In the genomic region with DNA sequence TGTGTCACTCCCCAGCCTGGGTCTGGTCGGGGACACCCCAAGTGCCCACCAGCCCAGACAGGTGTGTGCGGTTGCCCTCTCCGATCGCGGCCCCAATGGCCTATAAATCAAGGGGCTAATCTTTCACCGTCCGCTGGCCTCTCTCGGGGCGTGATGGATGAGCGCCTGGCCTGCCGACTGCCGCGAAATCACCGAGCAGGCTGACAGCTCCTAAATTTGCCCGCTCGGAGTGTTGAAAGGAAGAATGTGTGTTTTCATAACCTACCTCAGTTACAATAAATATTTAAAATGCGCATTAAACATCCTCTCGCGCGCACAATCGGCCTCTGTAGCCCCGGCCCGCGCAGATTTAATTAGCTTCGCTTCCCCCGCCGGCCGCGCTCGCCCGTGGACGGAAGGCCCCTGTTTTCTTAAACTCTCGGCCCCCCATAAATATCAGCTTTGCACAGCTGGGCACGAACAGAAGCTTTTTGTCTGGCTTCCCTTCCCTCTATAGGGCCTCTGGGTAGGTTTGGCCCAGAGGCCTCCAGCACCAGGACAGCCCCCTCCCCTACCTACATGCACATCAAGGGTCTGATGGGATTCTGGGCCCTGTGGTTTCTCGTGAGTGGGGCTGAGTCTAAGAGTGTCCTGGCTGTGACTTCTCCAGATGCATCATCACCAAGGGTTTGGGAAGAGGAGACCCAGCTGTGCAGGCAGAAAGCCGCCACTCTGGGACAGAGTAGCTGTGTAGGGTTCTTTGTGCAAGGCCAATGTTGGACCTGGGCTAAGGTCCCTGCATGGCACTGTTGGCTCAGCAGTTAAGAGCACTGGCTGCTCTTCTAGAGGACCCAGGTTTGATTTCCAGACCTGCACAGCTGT, we compare ENCODE assay signal across 11 mouse cellular contexts.
DNase-seq lines count a peak whose midpoint lies in the region; ATAC-seq and TF ChIP-seq lines count a peak whose summit lies in the region.
"Had no signal": no experiment of that assay in that cellular context is flagged by ENCODE, and none has a peak within 500 bp of the region (broad histone marks: within the 10 kb centered on the region; RNA-seq: fewer than 3 reads in every experiment).

No protein-coding gene starts in this region.

- H3K4me2 ChIP-seq in hindbrain, embryonic 12.5 days (replicated peaks) = peak overlapping the region; percentile 36
- peak overlapping the region; percentile 38 for H3K4me2 ChIP-seq in midbrain, embryonic 13.5 days (replicated peaks)

- no peaks in the 10 kb centered on the region for H3K9me3 ChIP-seq in E14TG2a.4 (ENCODE audit: low read length)
- no peaks in the 10 kb centered on the region for H3K9me3 ChIP-seq in hindbrain, embryonic 12.5 days (replicated peaks)
- no peaks in the 10 kb centered on the region for H3K9me3 ChIP-seq in midbrain, embryonic 13.5 days
- H3K9me3 ChIP-seq: megakaryocyte, embryonic 14.5 days had no signal

- peak overlapping the region; percentile 41; the same call in 1 of the 2 replicates for H3K9ac ChIP-seq in hindbrain, embryonic 12.5 days
- peak overlapping the region; percentile 28; the same call in 1 of the 2 replicates for H3K9ac ChIP-seq in midbrain, embryonic 13.5 days (replicated peaks)

- 0 out of 2 replicates have a peak, but pooled peaks have one; percentile 44 for ATAC-seq in hindbrain, embryonic 12.5 days (ENCODE audit: low FRiP score)
- peak; percentile 47 for ATAC-seq in midbrain, embryonic 13.5 days

- WGBS in hindbrain, embryonic 12.5 days = 7% methylated on average over 36 of the region's 36 CpGs
- WGBS in midbrain, embryonic 13.5 days = 13% methylated on average over 36 of the region's 36 CpGs

- no peaks in the 10 kb centered on the region for H3K36me3 ChIP-seq in E14TG2a.4 (ENCODE audit: insufficient read depth, low read length)
- no peaks in the 10 kb centered on the region for H3K36me3 ChIP-seq in hindbrain, embryonic 12.5 days
- no peaks in the 10 kb centered on the region for H3K36me3 ChIP-seq in midbrain, embryonic 13.5 days

- no peak for TF ChIP-seq CTCF in E14TG2a.4 (conservative IDR thresholded peaks at IDR 0.05; ENCODE audit: low read length)

- intact Hi-C loops in heart, postnatal 14 days (cut with DNase I) = no loop called here

- peaks cover 16% of the 10 kb centered on the region for H3K4me1 ChIP-seq in E14TG2a.4 (replicated peaks; ENCODE audit: low read depth, low read length)
- peaks cover 28% of the 10 kb centered on the region for H3K4me1 ChIP-seq in hindbrain, embryonic 12.5 days
- peaks cover 21% of the 10 kb centered on the region for H3K4me1 ChIP-seq in midbrain, embryonic 13.5 days (replicated peaks)

- peak overlapping the region; percentile 62 for H3K27ac ChIP-seq in hindbrain, embryonic 12.5 days
- peak overlapping the region; percentile 44 for H3K27ac ChIP-seq in midbrain, embryonic 13.5 days

- peaks cover 37% of the 10 kb centered on the region for H3K27me3 ChIP-seq in E14TG2a.4 (ENCODE audit: insufficient read depth, low read length)
- H3K27me3 ChIP-seq in hindbrain, embryonic 12.5 days = peaks cover 54% of the 10 kb centered on the region
- peaks cover 29% of the 10 kb centered on the region; the same call in 1 of the 2 replicates for H3K27me3 ChIP-seq in midbrain, embryonic 13.5 days

- H3K4me3 ChIP-seq in E14TG2a.4 (replicated peaks; ENCODE audit: low read length) = peak overlapping the region; percentile 52
- no peak overlapping the region for H3K4me3 ChIP-seq in hindbrain, embryonic 12.5 days
- 0 out of 2 replicates have a peak overlapping the region, but pooled peaks have one; percentile 9 for H3K4me3 ChIP-seq in midbrain, embryonic 13.5 days (replicated peaks)
- H3K4me3 ChIP-seq: megakaryocyte, embryonic 14.5 days had no signal

- DNase-seq in embryo, embryonic 10 days (ENCODE audit: low spot score) = peak; percentile 75
- no peak for DNase-seq in adrenal gland, adult 8-10 months
- DNase-seq in heart, postnatal 14 days = no peak
- no peak for DNase-seq in heart, adult 18-20 months
- DNase-seq: heart, postnatal 4 days; right cerebral cortex, postnatal 14 days; thymus, postnatal 14 days had no signal
